Mouse (Mus musculus) natural killer cell, adult 2 months (primary cell): ENCODE measurements at regions not wholly inside any gene's neighbourhood (a gene's known extent, or its start where the extent isn't known, plus 50 kb on each side); places are given as distances from the start of the nearest gene placed in this dataset.

Source experiments
- DNase-seq, 2 experiments: peaks; one replicate each; pipeline ENCODE4 v3.0.0; 2022; ENCODE audit warnings: low spot score in 2 of 2

- DNase-seq: no peak
Measured at GRCm38 (mm10) chr10:7268386-7269033, 56.5 kb upstream of the Cnksr3 start.

GRCm38 (mm10) chr10:7267903-7268302 is 55.9 kb upstream of the Cnksr3 start:
- no peak for DNase-seq

GRCm38 (mm10) chr10:7267106-7267505 is 55.1 kb upstream of the Cnksr3 start:
- no peak for DNase-seq

GRCm38 (mm10) chr10:7265412-7265811 is 53.4 kb upstream of the Cnksr3 start:
- DNase-seq: no peak

GRCm38 (mm10) chr10:7264721-7265120 is 52.7 kb upstream of the Cnksr3 start:
- no peak for DNase-seq
